Mouse (Mus musculus) testis, adult 2 months (tissue): ENCODE measurements around the gene Nub1. TPM values are rescaled to one million over a fixed set of nuclear protein-coding genes. Genes with fewer than 3 reads are reported as not detected.

Experiments
- H3K27ac ChIP-seq: fragments of 200-500 bp; 2 replicates; pipeline ENCODE4 v1.5.1; 2012; ENCODE audit warnings: low read depth, low read length; ENCODE audit not compliant: control insufficient read depth, insufficient read depth
- H3K27me3 ChIP-seq: fragments of 200-500 bp; 2 replicates; pipeline ENCODE4 v1.6.1; 2012; ENCODE audit warnings: mild to moderate bottlenecking, low read length, moderate library complexity; ENCODE audit not compliant: control insufficient read depth, insufficient read depth
- H3K36me3 ChIP-seq: fragments of 200-500 bp; 2 replicates; pipeline ENCODE4 v1.6.1; 2012; ENCODE audit warnings: mild to moderate bottlenecking, low read length; ENCODE audit not compliant: control insufficient read depth, insufficient read depth
- H3K4me1 ChIP-seq: fragments of 200-500 bp; 2 replicates; pipeline ENCODE4 v1.6.1; 2012; ENCODE audit warnings: low read length; ENCODE audit not compliant: control insufficient read depth, insufficient read depth
- H3K4me3 ChIP-seq: fragments of 200-500 bp; 2 replicates; pipeline ENCODE4 v1.5.1; 2012; ENCODE audit warnings: low read depth, mild to moderate bottlenecking, low read length, moderate library complexity, mixed read lengths; ENCODE audit not compliant: control insufficient read depth
- CTCF ChIP-seq: fragments of 200-500 bp; IDR thresholded peaks from 2 replicates; pipeline ENCODE4 v1.5.1; 2012; ENCODE audit warnings: low read depth, mild to moderate bottlenecking, inconsistent platforms, low read length, moderate library complexity; ENCODE audit not compliant: control insufficient read depth, insufficient read depth, insufficient replicate concordance
- POLR2A ChIP-seq: fragments of 200-500 bp; IDR thresholded peaks from 2 replicates; pipeline ENCODE4 v1.6.1; 2012; ENCODE audit warnings: low read depth, mild to moderate bottlenecking, inconsistent platforms, low read length, moderate library complexity; ENCODE audit not compliant: control insufficient read depth
- polyA plus RNA-seq: library from polyadenylated mRNA; depleted of rRNA; stranded (reverse); fragments of >200 nt; gene quantifications from 2 replicates; pipeline ENCODE4 v1.2.3, GENCODE M21; 2012

Nub1 gene
- polyA plus RNA-seq, 1 experiment: 46.5 TPM

DNA sequence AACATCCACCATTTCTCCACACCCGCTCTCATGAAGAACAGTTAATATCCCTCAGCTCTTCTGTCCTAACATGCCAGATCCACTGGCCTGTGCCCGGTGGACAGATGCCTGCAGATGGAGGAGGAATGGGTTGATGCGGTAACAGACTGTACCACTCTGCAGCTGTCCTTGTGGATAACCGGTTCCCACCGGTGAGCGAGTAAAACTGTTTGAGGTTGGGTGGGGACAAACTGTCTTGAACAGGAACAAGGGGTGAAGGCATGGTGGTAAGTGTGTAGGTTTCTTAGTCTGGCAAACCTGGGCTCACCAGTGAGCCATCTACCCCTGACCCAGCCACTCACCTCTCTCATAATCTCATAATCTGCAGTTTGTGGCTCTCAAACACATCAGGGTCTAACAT is 34.0 kb upstream of the Nub1 start:
- no peak for TF ChIP-seq POLR2A
- TF ChIP-seq CTCF: no peak
- H3K36me3 ChIP-seq: no peaks in the 10 kb centered on the region
- H3K27ac ChIP-seq: no peak overlapping the region
- H3K4me3 ChIP-seq: no peak overlapping the region
- no peaks in the 10 kb centered on the region for H3K27me3 ChIP-seq
- H3K4me1 ChIP-seq: peaks cover 3% of the 10 kb centered on the region

DNA sequence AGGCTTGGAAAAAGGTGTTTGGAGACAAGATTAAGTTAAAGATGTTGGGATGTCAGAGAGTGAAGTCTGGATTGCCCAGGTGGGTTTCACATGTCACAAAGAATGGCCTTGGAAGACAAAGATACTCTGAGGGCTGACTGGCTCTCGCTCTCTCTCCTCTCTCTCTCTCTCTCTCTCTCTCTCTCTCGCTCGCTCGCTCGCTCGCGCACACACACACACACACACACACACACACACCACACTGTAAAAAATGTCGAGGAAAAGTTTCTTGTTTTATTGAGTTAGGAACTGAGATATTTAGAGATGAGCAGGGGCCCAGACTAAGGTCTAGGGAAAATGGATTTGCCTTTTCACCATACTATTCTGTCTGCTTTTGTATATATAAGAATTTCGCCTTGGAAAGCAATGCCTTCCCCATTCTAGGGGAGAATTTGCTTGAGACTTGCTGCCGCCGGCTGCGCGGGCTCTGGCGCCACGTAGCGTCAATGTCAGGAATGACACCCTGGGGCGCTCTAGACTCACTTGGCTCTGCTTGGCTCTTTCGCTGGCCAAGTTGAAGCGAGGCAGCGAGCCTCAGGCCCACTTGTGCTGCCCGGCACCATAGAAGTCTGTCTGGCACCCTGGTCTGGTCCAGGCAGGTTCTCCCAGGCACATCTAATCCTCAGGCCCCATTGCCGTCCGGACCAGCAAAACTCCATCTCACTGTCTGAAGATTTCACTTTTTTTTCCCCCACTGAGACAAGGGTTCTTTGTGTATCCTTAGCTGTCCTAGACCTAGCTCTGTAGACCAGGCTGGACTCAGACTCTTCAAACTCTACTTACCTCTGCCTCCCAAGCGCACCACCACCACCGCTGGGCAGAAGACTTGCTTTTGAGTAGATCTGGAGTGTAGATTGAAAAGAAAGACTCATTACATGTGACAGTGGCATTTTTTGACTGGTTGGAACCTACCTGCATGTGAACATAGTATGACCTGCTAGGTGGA is 33.3 kb upstream of the Nub1 start:
- Histone ChIP-seq H3K4me3 (no peak overlapping the region), H3K27me3 (no peaks in the 10 kb centered on the region), H3K4me1 (peaks cover 3% of the 10 kb centered on the region), H3K27ac (no peak overlapping the region), H3K36me3 (no peaks in the 10 kb centered on the region)
- TF ChIP-seq POLR2A (no peak), CTCF (peak; percentile 96)

DNA sequence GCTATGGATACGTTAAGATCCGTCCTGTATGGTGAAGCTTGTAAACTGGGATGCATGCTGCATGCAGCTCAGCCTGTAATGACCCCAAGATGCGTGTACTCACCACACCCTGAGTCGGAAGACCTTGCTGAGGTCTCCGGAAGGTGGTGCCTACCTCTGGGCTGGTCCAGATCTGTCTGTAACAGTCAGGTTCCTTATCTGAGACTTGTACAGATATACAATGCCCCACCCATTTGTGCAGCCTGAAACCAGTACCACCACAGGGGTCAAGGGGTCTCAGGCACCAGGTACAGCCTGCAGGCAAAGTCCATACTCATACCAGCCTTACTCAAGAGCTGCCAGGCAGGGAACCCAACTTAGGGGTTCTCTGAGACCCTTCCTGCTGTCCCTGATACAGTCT is 32.6 kb upstream of the Nub1 start:
- peaks cover 3% of the 10 kb centered on the region for H3K4me1 ChIP-seq
- no peaks in the 10 kb centered on the region for H3K27me3 ChIP-seq
- TF ChIP-seq CTCF (no peak), POLR2A (no peak)
- no peak overlapping the region for H3K27ac ChIP-seq
- H3K36me3 ChIP-seq: no peaks in the 10 kb centered on the region
- no peak overlapping the region for H3K4me3 ChIP-seq

DNA sequence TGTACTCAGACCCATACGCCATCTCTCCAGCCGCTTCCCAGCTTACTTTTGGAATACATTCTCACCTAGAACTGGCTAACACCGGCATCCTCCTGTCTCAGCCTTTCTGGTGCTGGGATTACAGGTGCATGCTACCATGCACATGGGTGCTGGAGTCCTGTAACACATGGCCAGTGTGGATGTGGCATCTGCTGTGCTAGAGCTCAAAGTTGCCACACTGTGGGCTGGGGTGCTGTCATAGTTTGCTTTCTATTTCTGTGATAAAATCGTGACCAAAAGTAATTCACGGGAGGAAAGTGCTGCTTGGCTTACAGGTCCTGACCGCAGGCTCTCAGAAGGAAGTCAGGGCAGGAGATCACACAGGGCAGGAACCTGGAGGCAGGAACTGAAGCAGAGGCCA is 30.8 kb upstream of the Nub1 start:
- Histone ChIP-seq H3K27me3 (no peaks in the 10 kb centered on the region), H3K36me3 (no peaks in the 10 kb centered on the region), H3K4me1 (peaks cover 3% of the 10 kb centered on the region), H3K4me3 (no peak overlapping the region), H3K27ac (no peak overlapping the region)
- TF ChIP-seq POLR2A: no peak
- no peak for TF ChIP-seq CTCF

DNA sequence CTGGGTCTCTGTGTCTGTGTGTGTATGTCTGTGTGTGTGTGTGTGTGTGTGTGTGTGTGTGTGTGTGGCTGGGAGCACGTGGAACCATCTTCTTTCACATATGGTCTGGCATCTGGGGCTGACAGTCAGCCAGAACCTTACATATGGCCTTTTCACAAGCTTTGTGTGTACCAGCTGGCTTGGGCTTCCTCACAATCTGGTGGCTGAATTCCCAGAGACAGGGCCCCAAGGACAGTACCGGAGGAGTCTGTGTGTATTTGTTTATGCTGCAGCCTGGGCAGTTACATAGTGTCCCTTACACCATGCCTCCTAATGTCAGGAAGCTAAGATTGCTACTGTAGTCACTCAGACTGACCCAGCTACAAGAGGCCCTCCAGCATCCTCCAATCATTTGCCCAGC is 28.2 kb upstream of the Nub1 start:
- H3K4me1 ChIP-seq: peaks cover 2% of the 10 kb centered on the region
- TF ChIP-seq CTCF (no peak), POLR2A (no peak)
- no peaks in the 10 kb centered on the region for H3K36me3 ChIP-seq
- no peak overlapping the region for H3K4me3 ChIP-seq
- no peaks in the 10 kb centered on the region for H3K27me3 ChIP-seq
- H3K27ac ChIP-seq: 0 out of 2 replicates have a peak overlapping the region, but pooled peaks have one; percentile 4

DNA sequence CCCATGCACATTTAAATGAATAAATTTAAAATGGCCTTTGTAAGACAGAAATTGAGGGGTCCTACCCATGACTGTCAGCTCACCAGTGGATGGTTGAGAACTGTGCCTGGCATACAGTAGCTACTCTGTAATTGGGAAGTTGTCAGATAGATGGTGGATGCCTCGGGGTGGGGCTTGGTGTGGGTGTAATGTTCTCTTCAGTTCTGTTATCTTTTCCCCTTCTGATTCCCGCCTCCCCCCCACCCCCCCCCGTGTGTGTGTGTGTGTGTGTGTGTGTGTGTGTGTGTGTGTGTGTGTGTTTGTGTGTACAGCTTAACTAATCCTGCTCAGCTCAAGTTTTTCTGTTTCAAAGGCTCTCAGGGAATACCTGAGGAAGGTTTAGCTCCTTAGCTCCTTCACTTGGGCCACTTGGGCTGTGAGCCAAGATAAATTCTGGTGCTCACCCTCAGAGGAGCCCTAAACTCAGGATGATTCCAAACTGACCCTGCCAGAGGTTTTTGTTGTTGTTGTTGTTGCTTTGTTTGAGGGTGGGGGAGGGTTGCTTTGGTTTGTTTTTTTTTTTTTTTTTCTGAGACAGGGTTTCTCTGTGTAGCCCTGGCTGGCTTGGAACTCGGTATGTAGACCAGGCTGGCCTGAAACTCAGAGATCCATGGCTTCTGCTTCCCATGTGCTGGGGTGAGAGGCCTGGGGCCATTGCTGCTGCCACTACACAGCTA is 25.5 kb upstream of the Nub1 start:
- Histone ChIP-seq H3K36me3 (no peaks in the 10 kb centered on the region), H3K4me3 (no peak overlapping the region), H3K27ac (no peak overlapping the region), H3K27me3 (no peaks in the 10 kb centered on the region), H3K4me1 (no peaks in the 10 kb centered on the region)
- TF ChIP-seq CTCF (no peak), POLR2A (no peak)

DNA sequence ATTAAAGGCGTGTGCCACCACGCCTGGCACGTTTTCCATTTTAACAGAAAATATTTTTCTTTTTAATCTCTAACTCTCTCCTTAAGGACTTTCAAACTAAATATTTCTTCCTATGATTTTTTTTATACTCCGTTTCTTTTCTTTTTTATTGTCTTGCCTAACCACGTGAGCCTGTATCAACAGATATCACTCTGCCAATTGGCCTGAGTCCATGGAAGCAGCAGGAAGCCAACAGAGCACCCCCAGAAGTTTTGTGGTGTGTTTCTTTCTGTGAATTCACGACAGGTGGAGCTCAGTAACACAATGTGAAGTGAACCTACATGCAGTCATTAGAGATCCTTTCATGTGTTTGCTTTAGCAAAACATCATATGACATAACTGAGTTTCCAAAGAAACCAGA is 23.9 kb upstream of the Nub1 start:
- Histone ChIP-seq H3K4me3 (no peak overlapping the region), H3K27ac (no peak overlapping the region), H3K36me3 (no peaks in the 10 kb centered on the region), H3K27me3 (no peaks in the 10 kb centered on the region), H3K4me1 (no peaks in the 10 kb centered on the region)
- TF ChIP-seq CTCF: no peak
- TF ChIP-seq POLR2A: no peak
